Mouse (Mus musculus) adrenal gland (tissue): ENCODE measurements around the gene Gm10961.

ENCODE experiments used
- intact Hi-C: fragments of 180-260 bp; cut with DNase I; formaldehyde crosslinking; loops from one replicate; pipeline ENCODE4 v1.15.1; 2025
- long read RNA-seq, 2 experiments: library from polyadenylated mRNA; unstranded; transcript quantifications; one replicate each; pipeline ENCODE4 v2.0.0; 2020; ENCODE audit warnings: borderline replicate concordance in 1 of 2; ENCODE audit not compliant: insufficient replicate concordance in 1 of 2

Gene Gm10961
- long read RNA-seq, experiment 1 = 0 reads
- long read RNA-seq, experiment 2 = 0 reads

GRCm38 (mm10) chr3:107630682-107631522, at the start of gene Gm10961:
Gene Gm10961 (plus strand): TSS chr3:107631322.
- intact Hi-C loops = no loop called here

GRCm38 (mm10) chr3:107582130-107582874, 48.8 kb upstream of the Gm10961 start:
- intact Hi-C loops = no loop called here

DNA sequence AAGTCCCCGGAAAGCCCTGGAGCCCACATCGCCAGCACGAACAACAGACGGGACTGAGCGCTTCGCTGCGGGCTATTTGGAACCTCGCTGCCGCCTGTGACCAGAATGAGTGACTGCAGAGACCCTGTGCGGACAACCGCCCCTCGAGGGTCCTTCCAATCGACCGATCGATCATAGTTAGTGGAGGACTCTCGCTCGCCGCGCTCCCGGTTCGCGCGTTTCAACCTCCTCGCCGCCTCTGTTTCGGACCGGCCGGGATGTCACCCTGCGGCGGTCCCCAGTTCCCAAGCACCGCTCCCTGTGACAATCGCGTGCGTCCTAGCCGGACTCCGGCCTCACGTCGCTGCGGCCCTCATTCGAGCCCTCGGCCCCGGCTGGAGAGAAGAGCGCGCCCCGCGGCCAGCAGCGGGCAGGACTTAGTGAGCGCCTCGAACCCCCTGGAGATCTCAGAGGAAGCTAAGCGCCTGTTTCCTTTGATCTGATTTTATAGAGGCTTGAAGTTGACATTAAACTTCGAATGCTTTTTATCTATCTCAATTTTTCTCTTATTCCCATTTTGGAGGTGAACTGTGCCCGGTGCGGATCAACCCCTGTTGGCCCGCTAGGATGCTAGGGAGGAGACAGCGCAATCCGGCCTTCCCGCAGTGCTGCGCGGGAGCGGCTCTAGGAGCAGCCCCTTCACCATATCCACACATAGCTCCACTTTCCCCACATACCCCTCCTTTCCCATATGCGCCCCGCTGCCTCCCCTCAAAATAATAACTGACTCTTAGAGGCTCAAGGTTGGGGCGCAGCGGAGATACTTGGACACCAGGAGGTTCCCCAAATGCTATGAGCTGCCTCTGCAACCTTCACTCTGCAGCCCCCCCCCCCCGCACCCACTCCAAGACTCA, 48.0 kb upstream of the Gm10961 start:
- intact Hi-C loops = no loop called here

GRCm38 (mm10) chr3:107583893-107584292, 47.2 kb upstream of the Gm10961 start:
- intact Hi-C loops = no loop called here

GRCm38 (mm10) chr3:107586504-107586903, 44.6 kb upstream of the Gm10961 start:
- intact Hi-C loops = no loop called here

- intact Hi-C loops = no loop called here
These were observed 39.5 kb upstream of the Gm10961 start for GRCm38 (mm10) chr3:107591612-107592011.

GRCm38 (mm10) chr3:107593632-107594031, 37.5 kb upstream of the Gm10961 start:
- intact Hi-C loops = no loop called here

DNA sequence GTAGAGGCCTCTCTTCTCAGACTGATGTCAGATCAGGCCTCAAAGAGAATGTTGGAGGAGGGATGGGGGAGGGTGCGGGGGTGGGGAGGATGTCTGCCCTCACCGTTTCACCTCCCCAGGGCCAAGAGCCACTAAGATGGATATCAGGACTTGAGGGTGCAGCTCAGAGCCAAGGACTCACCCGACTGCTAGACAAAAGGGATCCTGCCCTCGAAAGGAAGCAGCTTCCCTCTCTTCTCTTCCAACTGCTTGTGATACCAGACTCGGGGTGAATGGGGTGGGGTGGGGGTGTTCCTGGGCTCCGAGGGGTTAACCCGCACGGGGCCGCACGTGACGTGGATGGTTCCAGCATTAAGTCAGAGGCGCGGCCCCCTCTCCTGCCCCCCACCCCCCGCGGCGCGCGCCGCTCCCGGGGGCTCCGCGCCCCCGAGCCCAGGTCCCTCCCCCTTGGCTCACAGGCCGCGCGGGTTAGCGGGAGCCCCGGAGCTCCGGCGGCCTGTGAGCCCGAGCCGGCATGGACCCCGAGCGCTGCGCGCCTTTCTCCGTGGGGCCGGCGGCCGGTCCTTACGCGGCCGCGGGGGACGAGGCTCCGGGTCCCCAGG, 36.4 kb upstream of the Gm10961 start, which contains the start of gene Alx3:
Gene Alx3, plus strand, starts transcription at position 370 of the 602 bp plus-strand sequence.
- intact Hi-C loops = no loop called here

DNA sequence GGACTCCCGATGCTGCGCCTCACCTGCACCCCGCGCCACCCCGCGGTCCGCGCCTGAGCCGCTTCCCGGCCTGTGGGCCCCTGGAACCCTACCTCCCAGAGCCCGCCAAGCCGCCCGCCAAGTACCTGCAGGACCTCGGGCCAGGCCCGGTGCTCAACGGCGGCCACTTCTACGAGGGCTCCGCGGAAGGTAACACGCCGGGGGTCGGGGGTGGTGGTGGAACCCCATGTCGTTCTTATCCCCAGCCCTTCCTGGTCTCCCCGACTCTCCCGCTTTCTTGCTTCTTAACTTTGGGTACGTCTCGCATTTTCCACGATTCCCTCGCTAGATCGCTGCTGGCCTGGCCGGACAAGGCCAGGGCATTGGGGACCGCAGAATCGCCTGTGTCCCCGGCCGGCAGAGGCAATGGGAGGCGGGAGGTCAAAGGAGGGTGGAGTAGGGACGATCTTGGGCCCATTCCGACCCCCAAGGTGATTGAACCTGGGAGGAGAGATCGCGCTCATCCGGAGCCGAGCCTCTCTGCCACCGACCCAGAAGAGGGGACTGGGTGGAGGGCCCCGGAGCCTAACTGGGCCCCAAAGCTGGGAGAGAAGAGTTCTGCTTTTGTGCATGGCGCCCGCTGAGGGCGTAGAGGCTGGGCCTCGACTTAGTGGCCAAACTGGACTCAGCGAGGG, 35.7 kb upstream of the Gm10961 start:
- intact Hi-C loops = no loop called here

DNA sequence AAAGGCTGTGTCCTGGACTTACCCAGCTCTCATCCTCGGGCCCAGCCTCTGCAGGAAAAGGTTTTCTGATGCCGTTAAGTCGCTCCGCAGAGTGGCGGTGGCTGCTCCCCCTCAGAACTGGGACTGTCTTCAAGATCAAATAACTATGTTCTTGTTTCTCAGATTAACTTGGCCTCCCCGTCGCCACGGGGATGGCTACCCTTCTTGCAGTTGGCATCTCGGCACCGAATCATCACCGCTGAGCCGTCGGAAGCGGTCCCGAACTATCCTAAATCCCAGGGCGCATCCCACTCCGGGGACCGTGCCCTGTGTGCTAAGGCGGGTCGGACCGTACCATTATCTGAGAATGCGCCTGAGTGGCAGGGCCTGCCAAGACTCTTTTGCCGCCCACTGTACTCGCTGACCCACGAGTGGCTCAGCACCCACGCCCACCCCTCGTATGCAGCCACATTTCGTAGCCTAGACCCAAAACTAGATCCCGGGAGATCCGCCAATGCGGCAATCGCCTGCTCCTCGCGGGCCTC, 35.1 kb upstream of the Gm10961 start:
- intact Hi-C loops = no loop called here

DNA sequence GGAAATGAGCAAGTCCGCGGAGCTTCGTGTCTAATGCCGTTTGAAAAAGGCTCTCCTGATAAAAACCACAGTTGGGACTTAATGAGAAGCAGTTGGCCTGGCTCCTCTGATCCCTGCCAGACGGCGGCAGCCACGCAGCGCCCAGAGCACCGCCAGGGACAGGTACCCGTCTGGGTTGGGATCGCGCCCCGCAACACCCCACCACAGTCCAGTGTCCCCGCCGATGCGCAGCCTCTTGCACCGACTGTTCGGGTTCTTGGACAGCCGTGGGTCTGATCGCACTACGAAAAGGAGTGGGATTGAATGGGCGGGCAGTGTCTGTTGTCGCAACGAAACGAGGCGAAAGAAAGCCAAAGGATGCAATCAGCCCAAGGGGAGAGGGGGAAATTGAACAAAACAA, 34.6 kb upstream of the Gm10961 start:
- intact Hi-C loops = no loop called here

GRCm38 (mm10) chr3:107597134-107597533, 34.0 kb upstream of the Gm10961 start:
- intact Hi-C loops = no loop called here

GRCm38 (mm10) chr3:107597586-107598389, 33.3 kb upstream of the Gm10961 start:
- intact Hi-C loops = no loop called here

GRCm38 (mm10) chr3:107600127-107600526, 31.0 kb upstream of the Gm10961 start:
- intact Hi-C loops = no loop called here

DNA sequence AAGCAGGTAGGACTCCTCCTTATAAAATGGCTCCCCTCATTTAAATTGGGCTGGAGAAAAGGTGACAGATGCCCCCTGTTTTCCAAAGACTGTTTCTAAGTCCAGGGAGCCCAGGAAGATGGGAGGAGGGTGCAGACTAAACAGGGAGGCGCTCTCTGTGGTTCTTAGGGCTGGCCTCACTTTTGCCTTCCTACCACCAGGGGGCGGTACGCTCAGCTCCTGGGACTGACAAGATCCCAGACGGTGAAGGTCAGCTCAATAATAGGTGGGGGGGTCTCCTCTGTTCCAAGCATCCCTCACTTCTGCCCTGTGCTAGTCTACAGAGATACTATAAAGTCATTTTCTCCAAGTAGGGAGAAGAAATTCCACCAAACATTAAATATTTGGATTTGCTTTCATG, 25.8 kb upstream of the Gm10961 start:
- intact Hi-C loops = no loop called here

GRCm38 (mm10) chr3:107607221-107607620, 23.9 kb upstream of the Gm10961 start:
- intact Hi-C loops = no loop called here

GRCm38 (mm10) chr3:107608808-107609207, 22.3 kb upstream of the Gm10961 start:
- intact Hi-C loops = no loop called here

GRCm38 (mm10) chr3:107609376-107609775, 21.7 kb upstream of the Gm10961 start:
- intact Hi-C loops = no loop called here

DNA sequence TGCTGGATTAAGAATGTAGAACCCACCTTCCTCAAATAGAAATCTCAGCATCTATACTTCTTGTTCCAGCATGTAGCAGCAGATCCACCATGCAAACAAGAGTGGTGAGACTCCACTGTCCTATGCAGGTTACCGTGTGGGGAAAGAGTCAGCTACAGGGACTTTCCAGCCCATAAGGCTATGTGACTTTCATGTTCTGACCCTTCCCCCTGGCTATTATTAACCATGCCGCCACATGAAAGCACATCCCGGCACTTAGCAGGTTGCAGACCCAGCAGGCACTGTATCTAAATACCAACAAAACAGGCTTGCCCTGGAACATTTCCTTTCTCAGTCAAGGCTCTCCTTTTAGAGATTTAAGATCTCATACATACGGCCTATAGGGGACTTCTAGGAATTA, 19.7 kb upstream of the Gm10961 start:
- intact Hi-C loops = loop anchor here (5.0 kb wide), 1 partner anchor 49 kb away; no protein-coding TSS in a partner anchor
